Mouse (Mus musculus) liver, embryonic 11.5 days (tissue): Measurements from ENCODE around the gene Cd59a. TPM values are rescaled to one million over a fixed set of nuclear protein-coding genes. Genes with fewer than 3 reads are reported as not detected.

ENCODE experiments used
- ATAC-seq: fragments of 200-750 bp; cut with Nextera tagmentation; replicated peaks from 2 replicates; pipeline ENCODE4 v1.8.0; 2017; ENCODE audit warnings: moderate number of reproducible peaks, mild to moderate bottlenecking, moderate TSS enrichment, moderate library complexity; ENCODE audit not compliant: low FRiP score
- DNase-seq: peaks from one replicate; pipeline ENCODE4 v3.0.0-alpha.2; 2017; ENCODE audit warnings: low spot score
- H3K27ac ChIP-seq: fragments of 300-500 bp; sonication (generic); 2 replicates; pipeline ENCODE4 v1.5.1; 2014; ENCODE audit warnings: mild to moderate bottlenecking, low read depth, low read length, control low read depth
- H3K27me3 ChIP-seq: fragments of 300-500 bp; sonication (generic); replicated peaks from 2 replicates; pipeline ENCODE4 v1.6.1; 2014; ENCODE audit warnings: low read length, mixed read lengths; ENCODE audit not compliant: control insufficient read depth, insufficient read depth
- H3K36me3 ChIP-seq: fragments of 300-500 bp; sonication (generic); 2 replicates; pipeline ENCODE4 v1.6.1; 2014; ENCODE audit warnings: mild to moderate bottlenecking, low read length, moderate library complexity, mixed read lengths; ENCODE audit not compliant: control insufficient read depth, insufficient read depth
- H3K4me1 ChIP-seq: fragments of 300-500 bp; sonication (generic); replicated peaks from 2 replicates; pipeline ENCODE4 v1.6.1; 2014; ENCODE audit warnings: low read length, mixed read lengths; ENCODE audit not compliant: control insufficient read depth, insufficient read depth
- H3K4me2 ChIP-seq: fragments of 300-500 bp; sonication (generic); 2 replicates; pipeline ENCODE4 v1.6.1; 2014; ENCODE audit warnings: mild to moderate bottlenecking, control low read depth, moderate library complexity
- H3K4me3 ChIP-seq: fragments of 300-500 bp; sonication (generic); 2 replicates; pipeline ENCODE4 v1.5.1; 2014; ENCODE audit warnings: low read depth, low read length, control low read depth
- H3K9ac ChIP-seq: fragments of 300-500 bp; sonication (generic); 2 replicates; pipeline ENCODE4 v1.6.1; 2014; ENCODE audit warnings: low read depth, low read length, control low read depth
- H3K9me3 ChIP-seq: fragments of 300-500 bp; sonication (generic); 2 replicates; pipeline ENCODE4 v1.6.1; 2016; ENCODE audit warnings: low read length, inconsistent platforms, mixed read lengths; ENCODE audit not compliant: control insufficient read depth
- WGBS: fragments of 180-500 bp; shearing (Covaris S2); extraction: QIAGEN DNeasy Blood & Tissue Kit; methylation state at CpG from one replicate; pipeline ENCODE4 v1.1.7; 2014; 5-methylcytosine and 5-hydroxymethylcytosine counted together
- polyA plus RNA-seq: library from polyadenylated mRNA; unstranded; fragments of >200 nt; fragmentation: Nextera tagmentation; extraction: Ambion mirVana; gene quantifications from 2 replicates; pipeline ENCODE4 v1.2.1, GENCODE M21; 2014

Cd59a gene
- polyA plus RNA-seq, 1 experiment from 2014 or later: 73.4 TPM

DNA sequence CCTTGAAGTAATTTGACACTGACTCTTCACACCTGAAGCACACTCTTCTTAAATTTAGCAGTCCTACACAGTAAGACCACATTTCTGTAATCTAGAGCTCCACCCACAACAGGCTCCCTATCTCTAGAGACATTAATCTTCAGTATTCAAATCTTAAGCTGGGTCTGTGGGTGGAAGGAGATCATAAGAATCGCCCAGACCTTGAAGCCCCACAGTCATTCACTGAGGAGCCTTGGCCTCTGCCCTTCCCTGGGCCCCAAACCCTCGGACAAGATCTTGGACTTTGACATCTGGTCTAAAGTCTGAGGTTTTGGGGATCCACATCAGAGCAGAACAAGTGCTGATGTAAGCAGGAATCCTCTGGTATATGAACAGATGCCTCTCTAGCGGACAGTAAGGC is 27.9 kb downstream of the Cd59a start:
- Histone ChIP-seq H3K4me3 (peak overlapping the region; percentile 59), H3K4me2 (peak overlapping the region; percentile 99), H3K27ac (peak overlapping the region; percentile 79), H3K36me3 (no peaks in the 10 kb centered on the region), H3K9me3 (no peaks in the 10 kb centered on the region), H3K4me1 (peaks cover 37% of the 10 kb centered on the region), H3K27me3 (peaks cover 7% of the 10 kb centered on the region; the same call in 1 of the 2 replicates), H3K9ac (peak overlapping the region; percentile 77)
- WGBS: 35% methylated on average over 3 of the region's 3 CpGs
- DNase-seq (no peak), ATAC-seq (peak; percentile 53)

DNA sequence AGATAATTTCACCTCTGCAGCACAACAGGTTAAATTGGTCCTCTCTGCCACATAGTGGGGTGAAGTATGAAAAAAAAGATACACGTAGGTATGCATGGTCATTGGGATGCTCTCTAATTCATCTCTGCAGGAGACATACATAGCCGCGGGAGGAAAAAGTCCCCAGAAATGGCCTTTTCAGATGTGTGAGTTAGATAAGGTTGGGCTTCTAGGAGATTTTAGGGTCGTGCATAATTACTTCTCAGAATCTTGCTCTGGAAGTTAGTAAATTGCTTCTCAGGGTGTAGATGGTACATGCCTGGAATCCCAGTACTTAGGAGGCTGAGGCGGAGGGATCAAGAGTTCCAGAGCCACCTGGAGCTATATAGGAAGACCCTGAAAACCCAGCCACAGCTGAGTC is 28.5 kb downstream of the Cd59a start:
- WGBS: 52% methylated on average over 5 of the region's 5 CpGs
- no peak overlapping the region for H3K27ac ChIP-seq
- ATAC-seq: no peak
- peaks cover 7% of the 10 kb centered on the region; the same call in 1 of the 2 replicates for H3K27me3 ChIP-seq
- H3K4me2 ChIP-seq: no peak overlapping the region; the same call in 1 of the 2 replicates
- H3K9ac ChIP-seq: no peak overlapping the region
- peaks cover 37% of the 10 kb centered on the region for H3K4me1 ChIP-seq
- no peaks in the 10 kb centered on the region for H3K36me3 ChIP-seq
- no peak overlapping the region for H3K4me3 ChIP-seq
- DNase-seq: no peak
- no peaks in the 10 kb centered on the region for H3K9me3 ChIP-seq

DNA sequence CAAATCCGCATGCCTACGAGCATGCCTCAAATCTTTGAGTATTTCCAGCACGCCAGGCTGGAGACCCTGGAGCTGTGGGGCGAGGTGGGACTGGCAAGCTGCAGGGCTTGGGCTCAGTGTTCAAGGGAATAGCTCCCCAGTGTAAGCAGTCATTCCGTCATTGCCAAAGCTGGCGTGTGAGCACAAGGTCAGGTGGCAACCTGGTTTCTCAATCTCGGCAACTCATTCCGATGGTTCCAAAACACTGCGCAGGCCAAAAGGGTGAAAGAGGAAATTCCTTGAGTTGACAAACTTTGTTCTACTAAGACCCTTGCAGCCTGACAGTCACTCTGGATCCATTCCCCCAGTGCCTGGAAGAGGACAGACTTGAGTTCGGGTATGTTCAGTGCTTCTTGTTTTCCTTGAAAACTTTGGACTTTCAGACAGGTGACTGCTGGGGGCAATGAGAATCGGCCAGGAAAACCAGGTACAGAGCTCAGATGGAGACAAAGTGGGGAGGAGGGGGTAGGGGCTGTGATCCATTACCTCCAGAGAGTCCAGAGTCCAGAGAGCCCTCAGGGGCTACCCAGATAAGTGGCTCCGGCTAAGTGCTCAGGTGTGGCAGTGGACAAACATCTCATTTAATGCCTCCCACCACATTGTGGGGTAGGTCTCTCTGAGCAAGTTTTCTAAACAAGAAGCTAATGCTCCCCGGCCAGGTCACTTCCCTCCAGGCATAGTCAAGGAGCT is 33.4 kb downstream of the Cd59a start:
- H3K9me3 ChIP-seq: no peaks in the 10 kb centered on the region
- H3K4me3 ChIP-seq: no peak overlapping the region
- no peak overlapping the region for H3K9ac ChIP-seq
- H3K4me2 ChIP-seq: no peak overlapping the region
- DNase-seq (no peak), ATAC-seq (no peak)
- WGBS: 81% methylated on average over 13 of the region's 13 CpGs
- H3K4me1 ChIP-seq: peaks cover 24% of the 10 kb centered on the region
- H3K27me3 ChIP-seq: peaks cover 7% of the 10 kb centered on the region; the same call in 1 of the 2 replicates
- no peak overlapping the region for H3K27ac ChIP-seq
- H3K36me3 ChIP-seq: no peaks in the 10 kb centered on the region

DNA sequence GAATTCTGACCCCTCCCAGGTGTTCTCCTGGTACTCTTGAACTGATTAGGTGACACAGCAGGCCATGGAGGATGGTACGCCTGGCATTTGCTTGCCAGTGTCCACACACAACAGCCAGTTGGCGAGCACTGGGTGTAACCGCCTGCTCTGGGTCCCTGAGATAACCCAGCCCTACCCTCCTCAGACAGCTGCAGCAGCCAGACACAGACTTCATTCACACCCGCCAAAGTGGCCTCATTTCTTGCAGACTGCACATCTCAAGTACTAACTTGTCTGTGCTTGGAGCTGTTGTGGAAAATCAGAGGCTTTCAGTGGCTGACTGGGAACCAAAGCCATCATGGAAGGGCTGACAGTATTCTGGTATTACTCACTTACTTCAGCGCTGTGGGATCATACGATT is 34.6 kb downstream of the Cd59a start:
- peak; percentile 93 for ATAC-seq
- H3K4me1 ChIP-seq: peaks cover 17% of the 10 kb centered on the region
- H3K36me3 ChIP-seq: no peaks in the 10 kb centered on the region
- DNase-seq: no peak
- H3K4me2 ChIP-seq: peak overlapping the region; percentile 47
- H3K9me3 ChIP-seq: no peaks in the 10 kb centered on the region
- H3K9ac ChIP-seq: peak overlapping the region; percentile 21; the same call in 1 of the 2 replicates
- H3K27ac ChIP-seq: no peak overlapping the region
- 53% methylated on average over 6 of the region's 6 CpGs for WGBS
- H3K4me3 ChIP-seq: no peak overlapping the region
- H3K27me3 ChIP-seq: peaks cover 7% of the 10 kb centered on the region; the same call in 1 of the 2 replicates

DNA sequence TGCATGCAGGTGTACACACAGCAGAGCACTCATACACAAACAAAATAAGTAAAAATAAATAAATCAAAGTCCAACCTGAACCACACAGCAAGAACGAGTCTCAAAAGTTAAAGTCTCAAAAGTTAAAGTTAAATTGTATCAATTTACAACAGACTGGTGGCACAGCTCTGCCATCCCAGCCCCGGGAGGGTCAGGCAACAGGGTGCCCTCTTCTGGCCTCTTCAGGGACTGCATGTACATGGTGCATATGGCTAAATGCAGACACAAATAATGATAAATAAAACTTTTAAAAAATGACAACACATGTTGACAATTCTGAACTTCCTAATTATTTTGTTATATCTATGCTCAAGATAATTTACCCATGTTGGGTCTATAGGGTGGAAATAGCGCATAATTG is 35.4 kb downstream of the Cd59a start:
- Histone ChIP-seq H3K36me3 (no peaks in the 10 kb centered on the region), H3K4me2 (no peak overlapping the region), H3K9me3 (no peaks in the 10 kb centered on the region), H3K27me3 (peaks cover 7% of the 10 kb centered on the region; the same call in 1 of the 2 replicates), H3K9ac (no peak overlapping the region), H3K4me1 (peaks cover 17% of the 10 kb centered on the region), H3K4me3 (no peak overlapping the region), H3K27ac (no peak overlapping the region)
- ATAC-seq (no peak), DNase-seq (no peak)
- WGBS: 57% methylated on average over 3 of the region's 3 CpGs

DNA sequence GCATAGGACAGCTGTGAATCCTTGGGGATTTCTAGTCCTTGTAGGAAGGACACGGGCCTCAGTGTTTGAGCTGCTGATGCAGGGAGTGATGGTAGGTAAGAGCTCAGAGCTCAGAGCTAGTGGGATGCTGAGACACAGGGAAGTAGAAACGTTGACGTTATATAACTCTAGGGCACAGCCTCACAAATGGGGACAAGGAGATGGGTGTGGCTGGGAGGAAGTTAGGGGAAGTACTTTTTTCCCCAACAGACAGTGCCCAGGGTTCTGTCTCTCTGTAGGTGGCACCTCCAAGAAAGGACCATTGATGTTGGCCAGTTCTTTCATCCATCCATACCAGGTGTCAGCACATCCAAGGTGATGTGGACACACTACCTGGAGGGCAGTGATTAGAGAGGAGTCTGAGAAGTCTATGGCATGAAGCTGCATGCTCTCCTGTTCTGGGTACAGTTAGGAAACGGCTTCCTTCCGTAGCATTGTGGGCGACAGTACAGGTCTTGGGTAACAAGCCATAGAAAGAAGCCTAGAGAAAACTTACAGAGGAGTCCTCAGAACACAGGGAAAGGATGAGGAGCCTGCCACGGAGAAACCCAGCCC is 36.8 kb downstream of the Cd59a start:
- no peak for DNase-seq
- ATAC-seq: no peak
- Histone ChIP-seq H3K27me3 (0 out of 2 replicates have a peak, but pooled peaks cover 3% of the 10 kb centered on the region), H3K9me3 (no peaks in the 10 kb centered on the region), H3K27ac (no peak overlapping the region), H3K4me1 (peaks cover 17% of the 10 kb centered on the region), H3K4me3 (no peak overlapping the region), H3K9ac (no peak overlapping the region), H3K36me3 (no peaks in the 10 kb centered on the region), H3K4me2 (no peak overlapping the region)
- 63% methylated on average over 7 of the region's 7 CpGs for WGBS

DNA sequence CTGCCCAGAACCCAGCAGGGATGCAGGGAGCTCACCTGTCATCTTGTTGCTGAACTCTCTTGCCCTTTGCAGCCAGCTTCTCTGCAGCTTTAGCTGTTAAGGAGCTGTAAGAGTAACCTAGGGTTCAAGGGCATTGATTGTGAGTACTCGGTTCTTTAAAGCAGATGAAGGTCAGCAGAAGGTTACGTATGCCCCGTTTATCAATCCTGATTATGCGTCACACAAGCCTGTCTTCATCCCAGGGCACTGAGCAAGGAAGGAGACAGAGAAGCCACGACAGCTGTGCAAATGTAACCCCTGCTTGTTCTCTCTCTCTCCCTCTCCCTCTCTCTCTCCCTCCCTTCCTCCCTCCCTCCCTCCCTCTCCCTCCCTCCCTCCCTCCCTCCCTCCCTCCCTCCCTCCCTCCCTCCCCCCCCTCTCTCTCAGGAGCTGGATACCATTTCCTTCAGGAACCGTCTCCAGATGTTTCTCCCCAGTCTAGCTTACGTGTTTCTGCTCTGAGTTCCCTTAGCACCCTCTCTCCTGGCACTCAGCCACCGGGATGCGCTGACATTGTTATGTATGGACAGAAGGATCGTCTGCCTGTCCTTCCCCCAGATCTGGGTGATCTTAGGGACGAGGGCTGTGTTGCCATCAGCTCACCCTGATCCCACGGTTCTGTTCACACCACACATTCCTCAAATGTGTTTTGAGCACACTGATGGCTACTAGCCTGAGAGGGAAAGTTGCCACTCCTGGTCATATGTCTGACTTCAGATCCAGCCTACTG is 37.6 kb downstream of the Cd59a start:
- Histone ChIP-seq H3K36me3 (no peaks in the 10 kb centered on the region), H3K27me3 (no peaks in the 10 kb centered on the region), H3K9me3 (no peaks in the 10 kb centered on the region), H3K4me3 (no peak overlapping the region), H3K4me2 (no peak overlapping the region), H3K4me1 (peaks cover 17% of the 10 kb centered on the region), H3K9ac (no peak overlapping the region), H3K27ac (no peak overlapping the region)
- DNase-seq (no peak), ATAC-seq (no peak)
- 31% methylated on average over 12 of the region's 12 CpGs for WGBS

DNA sequence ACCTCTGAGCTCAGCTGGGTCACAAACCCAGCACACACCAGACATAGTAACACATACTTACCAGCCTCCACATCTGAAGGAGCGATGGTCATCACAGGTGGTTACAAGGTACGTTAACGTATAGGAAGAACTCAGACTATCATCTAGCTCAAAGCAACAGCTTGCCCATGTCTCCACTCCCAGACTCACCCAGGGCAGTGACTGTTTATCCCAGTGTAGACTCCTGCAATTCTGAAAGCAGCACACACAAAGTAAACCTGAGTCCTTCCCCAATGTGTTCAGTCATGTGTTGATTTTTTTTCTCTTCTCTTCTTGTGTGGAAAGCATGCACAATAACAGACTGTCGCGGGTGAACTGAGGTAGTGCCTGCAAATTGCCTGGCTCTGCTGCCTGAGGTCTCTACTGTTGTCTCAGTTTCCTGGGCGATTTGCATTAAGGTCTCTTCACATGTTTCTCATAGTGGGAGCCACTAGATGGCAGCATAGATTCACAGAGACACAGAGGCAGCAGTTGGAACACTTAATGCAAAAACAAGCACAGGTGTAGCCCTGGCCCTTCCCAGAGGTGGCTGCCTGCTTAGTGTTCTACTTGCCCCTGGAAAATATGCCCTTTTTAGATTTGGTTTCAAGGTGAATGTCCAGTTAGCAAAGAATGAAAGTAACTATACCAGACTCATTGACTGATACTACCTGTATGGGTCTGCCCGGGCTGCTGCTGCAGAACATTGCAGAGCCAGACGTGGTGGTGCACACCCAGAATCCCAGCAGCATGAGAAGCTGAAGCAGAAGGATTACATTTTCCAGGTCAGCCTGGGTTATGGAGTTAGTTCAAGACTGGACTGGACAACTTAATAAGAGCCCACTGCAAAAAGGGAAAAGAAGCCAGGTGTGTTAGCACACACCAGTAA is 38.8 kb downstream of the Cd59a start:
- peaks cover 16% of the 10 kb centered on the region for H3K4me1 ChIP-seq
- DNase-seq (peak; percentile 61), ATAC-seq (no peak)
- no peaks in the 10 kb centered on the region for H3K27me3 ChIP-seq
- 43% methylated on average over 8 of the region's 8 CpGs for WGBS
- no peak overlapping the region for H3K9ac ChIP-seq
- H3K4me3 ChIP-seq: no peak overlapping the region
- no peak overlapping the region for H3K27ac ChIP-seq
- no peak overlapping the region for H3K4me2 ChIP-seq
- no peaks in the 10 kb centered on the region for H3K36me3 ChIP-seq
- H3K9me3 ChIP-seq: no peaks in the 10 kb centered on the region
